14 mouse cellular contexts compared by ENCODE assay signal in genomic region chr4:142053261-142053660, GRCm38 (mm10). TPM values are rescaled to one million over a fixed set of nuclear protein-coding genes. Genes with fewer than 3 reads are reported as not detected.
A peak's percentile ranks its signal among the peaks of the same experiment; 100 is the strongest.
DNase-seq lines count a peak whose midpoint lies in the region; TF ChIP-seq lines count a peak whose summit lies in the region.
"Had no signal": no experiment of that assay in that cellular context is flagged by ENCODE, and none has a peak within 500 bp of the region (broad histone marks: within the 10 kb centered on the region; RNA-seq: fewer than 3 reads in every experiment).

No protein-coding gene starts in this region.

- WGBS in small intestine, adult 2 months = 14% methylated on average over 4 of the region's 4 CpGs

- H3K27ac ChIP-seq in layer of hippocampus, adult 2 months = peak overlapping the region; percentile 55; the same call in 1 of the 2 replicates
- H3K27ac ChIP-seq in small intestine, adult 2 months (ENCODE audit: insufficient read depth, low read depth, low read length) = peak overlapping the region; percentile 95
- H3K27ac ChIP-seq: limb, embryonic 12.5 days; midbrain, embryonic 13.5 days had no signal

- peaks cover 47% of the 10 kb centered on the region for H3K4me1 ChIP-seq in small intestine, adult 2 months (ENCODE audit: control insufficient read depth, insufficient read depth, insufficient read length, low read length)

- no peak; the same call in 1 of the 2 replicates for TF ChIP-seq POLR2A in small intestine, adult 2 months (IDR thresholded peaks at IDR 0.05; ENCODE audit: low read depth, low read length)

- H3K4me3 ChIP-seq in layer of hippocampus, adult 2 months = no peak overlapping the region
- no peak overlapping the region for H3K4me3 ChIP-seq in small intestine, adult 2 months (ENCODE audit: low read depth, low read length)
- H3K4me3 ChIP-seq: embryonic facial prominence, embryonic 13.5 days; limb, embryonic 12.5 days; midbrain, embryonic 13.5 days had no signal

- peak; percentile 37 for DNase-seq in cerebellum, adult 9-11 months
- DNase-seq in cerebellum, adult 8-10 months = no peak
- no peak for DNase-seq in layer of hippocampus, adult 2 months (ENCODE audit: low spot score in 2 of 2)
- DNase-seq in layer of hippocampus, adult 18-20 months (ENCODE audit: low spot score in 2 of 2) = no peak
- peak; percentile 40 for DNase-seq in kidney, postnatal 10 days
- no peak for DNase-seq in MN1 (ENCODE audit: low spot score)
- no peak for DNase-seq in right cerebral cortex, adult 2 months (ENCODE audit: low spot score in 2 of 2)
- DNase-seq: adrenal gland, adult 2 months; forebrain, postnatal 0 days had no signal

- no peaks in the 10 kb centered on the region for H3K36me3 ChIP-seq in small intestine, adult 2 months (ENCODE audit: control insufficient read depth, insufficient read depth, low read length)
- H3K36me3 ChIP-seq: embryonic facial prominence, embryonic 13.5 days; limb, embryonic 12.5 days; midbrain, embryonic 13.5 days had no signal

- TF ChIP-seq CTCF in layer of hippocampus, adult 2 months (conservative IDR thresholded peaks at IDR 0.05) = no peak
- no peak for TF ChIP-seq CTCF in small intestine, adult 2 months (IDR thresholded peaks at IDR 0.05; ENCODE audit: extremely low read depth, insufficient read length, insufficient replicate concordance, low read depth, low read length)

- H3K27me3 ChIP-seq in small intestine, adult 2 months (ENCODE audit: control insufficient read depth, insufficient read depth, low read length) = no peaks in the 10 kb centered on the region
- H3K27me3 ChIP-seq: embryonic facial prominence, embryonic 13.5 days; midbrain, embryonic 13.5 days had no signal

RNA-seq across cellular contexts. Expression of gene Tmem51, which starts 30.8 kb away (rescaled TPM):
- total RNA-seq in layer of hippocampus, adult 2 months (2021) = 1 to 10 TPM; 3.9 to 4.5 TPM
- 1 to 10 TPM; 3.5 to 4.5 TPM for total RNA-seq in layer of hippocampus, adult 18-20 months (2021)
- 21.0 and 30.5 TPM in 2 replicates for polyA plus RNA-seq in small intestine, adult 2 months (2012; rRNA removed)

RNA-seq across cellular contexts. Expression of gene Fhad1, which starts 38.4 kb away (rescaled TPM):
- total RNA-seq in layer of hippocampus, adult 2 months (2021) = 10 to 100 TPM in 1 of 2 experiments, 1 to 10 TPM in 1; 8.8 to 13.0 TPM
- total RNA-seq in layer of hippocampus, adult 18-20 months (2021) = 10 to 100 TPM; 12.8 to 13.1 TPM
- polyA plus RNA-seq in small intestine, adult 2 months (2012; rRNA removed) = 0.03 and 0.05 TPM in 2 replicates
- total RNA-seq: heart, postnatal 36 days had no signal

Comparison
In these comparisons a context has a peak if more than half of its experiments do, and no peak if none do; other contexts are left out.
1. DNase-seq: peak in cerebellum, adult 9-11 months (single experiment) and kidney, postnatal 10 days (single experiment); none in cerebellum, adult 8-10 months (single experiment), layer of hippocampus, adult 2 months (0 of 2), layer of hippocampus, adult 18-20 months (0 of 2), MN1 (single experiment) and right cerebral cortex, adult 2 months (0 of 2).